Mouse (Mus musculus): ENCODE results near the gene Irgq.
A peak's percentile ranks its signal among the peaks of the same experiment; 100 is the strongest.

DNA sequence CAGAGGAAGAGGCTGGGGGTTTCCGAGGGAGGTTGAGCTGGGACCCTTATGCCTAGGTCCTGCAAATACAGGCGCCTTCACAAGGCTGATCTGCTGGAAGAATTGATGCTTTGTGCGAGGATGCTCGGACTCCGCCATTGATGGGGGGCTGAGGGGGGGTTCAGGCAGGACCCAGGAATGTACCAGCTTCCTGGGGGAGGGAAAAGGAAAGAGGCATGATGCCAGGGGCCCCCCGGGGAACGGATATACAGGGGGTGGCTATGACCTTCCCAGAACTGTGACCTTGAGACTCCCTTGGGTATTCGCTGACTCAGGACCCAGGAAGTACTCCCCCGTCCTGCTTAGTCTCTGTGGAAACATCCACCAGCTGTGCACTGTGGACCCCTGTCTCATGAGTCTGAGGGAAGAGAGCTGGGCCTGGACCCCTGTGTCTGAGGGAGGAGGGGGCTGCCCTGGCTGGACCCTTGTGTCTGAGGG is 43.8 kb upstream of the Irgq start:
- no peak for TF ChIP-seq ZNF384 (IDR thresholded peaks at IDR 0.05; ENCODE audit: low read depth, low read length)
- peak; percentile 49; the same call in 1 of the 2 replicates for TF ChIP-seq MAFK (IDR thresholded peaks at IDR 0.05; ENCODE audit: insufficient read depth, low read depth, low read length)

All from ES-E14 (cell line).